Mouse (Mus musculus) thymus, postnatal 10 days (tissue): Measurements from ENCODE around the gene Fgf11.
A peak's percentile ranks its signal among the peaks of the same experiment; 100 is the strongest.

Experiments
- DNase-seq, 2 experiments: peaks; one replicate each; pipeline ENCODE4 v3.0.0; 2021; ENCODE audit warnings: low spot score in 2 of 2

The Fgf11 gene

GRCm38 (mm10) chr11:69757303-69758089 is 44.2 kb downstream of the Fgf11 start:
- no peak for DNase-seq

GRCm38 (mm10) chr11:69754701-69755100 is 47.0 kb downstream of the Fgf11 start:
- DNase-seq = peak in 1 of 2 experiments; percentile 66

GRCm38 (mm10) chr11:69754233-69754632 is 47.4 kb downstream of the Fgf11 start:
- no peak for DNase-seq

- no peak for DNase-seq
Observed at GRCm38 (mm10) chr11:69752686-69753085, 49.0 kb downstream of the Fgf11 start.

- no peak for DNase-seq
Observed at GRCm38 (mm10) chr11:69751635-69752034, 50.0 kb downstream of the Fgf11 start.
